Mouse (Mus musculus) NIH3T3 (cell line): ENCODE measurements at regions not wholly inside any gene's neighbourhood (a gene's known extent, or its start where the extent isn't known, plus 50 kb on each side); places are given as distances from the start of the nearest gene placed in this dataset.

Experiments used
- DNase-seq: peaks from one replicate; pipeline ENCODE4 v3.0.0-alpha.2; 2012; ENCODE audit warnings: low read depth

- DNase-seq: no peak
Observed at GRCm38 (mm10) chr3:47095288-47095687, 647.3 kb upstream of the Pabpc4l start.

- DNase-seq: no peak
Observed at GRCm38 (mm10) chr3:47051563-47051962, 603.5 kb upstream of the Pabpc4l start.

DNA sequence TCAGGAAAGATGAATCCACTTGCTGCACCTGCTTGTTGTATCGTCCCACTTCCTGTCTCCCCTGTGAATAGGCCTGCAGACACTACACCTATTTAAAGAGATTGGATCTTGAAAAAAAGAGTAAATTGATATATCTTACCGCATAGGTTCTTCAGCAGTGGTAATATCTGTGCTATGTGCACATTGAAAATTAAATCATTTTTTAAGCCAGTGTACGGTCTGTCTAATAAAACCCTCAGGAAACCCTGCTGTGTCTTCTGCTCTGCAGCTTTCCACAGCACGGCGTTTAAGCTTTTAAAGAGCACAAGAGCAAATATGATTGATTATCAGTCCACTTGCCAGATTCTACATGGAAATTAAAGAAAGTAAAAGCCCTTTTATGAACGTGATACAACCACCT, 577.7 kb upstream of the Pabpc4l start:
- no peak for DNase-seq

DNA sequence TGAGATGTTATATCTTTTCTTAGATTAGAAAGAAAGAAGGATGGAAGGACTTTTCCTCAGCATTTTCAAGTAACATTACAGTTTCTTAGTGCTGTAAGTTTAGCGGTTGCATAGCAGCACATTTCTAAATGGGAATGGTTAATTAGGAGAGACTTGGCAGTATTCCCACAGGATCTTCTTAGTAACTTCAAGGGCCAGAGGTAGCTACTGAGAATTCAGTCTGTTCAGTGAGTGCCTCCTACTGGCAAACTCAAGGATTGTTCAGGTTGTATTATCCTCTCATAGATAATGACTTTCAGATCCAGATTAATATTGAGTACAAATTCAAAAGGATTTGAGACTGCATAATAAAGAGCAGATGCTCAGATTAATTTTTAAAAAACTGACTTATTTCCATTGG, 571.3 kb upstream of the Pabpc4l start:
- DNase-seq: no peak

DNA sequence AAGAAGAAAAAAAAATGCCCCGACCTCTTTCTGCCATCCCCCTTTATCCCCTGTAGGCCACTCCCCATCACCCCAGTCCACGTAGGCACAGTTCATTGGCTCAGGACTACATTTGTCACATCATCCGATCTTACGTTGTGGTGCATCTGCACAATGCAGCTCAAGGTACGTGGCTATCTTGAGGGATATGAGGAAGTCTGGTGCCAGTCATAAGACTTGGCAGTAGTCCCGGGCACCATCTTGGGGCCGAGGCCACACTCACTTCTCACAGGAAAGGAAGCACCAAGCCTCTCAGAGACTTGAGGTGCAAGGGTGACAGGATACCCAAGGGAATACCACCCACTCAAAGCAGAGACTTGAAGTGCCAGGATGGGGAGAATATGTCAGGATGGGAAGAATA, 570.5 kb upstream of the Pabpc4l start:
- DNase-seq: peak; percentile 5

DNA sequence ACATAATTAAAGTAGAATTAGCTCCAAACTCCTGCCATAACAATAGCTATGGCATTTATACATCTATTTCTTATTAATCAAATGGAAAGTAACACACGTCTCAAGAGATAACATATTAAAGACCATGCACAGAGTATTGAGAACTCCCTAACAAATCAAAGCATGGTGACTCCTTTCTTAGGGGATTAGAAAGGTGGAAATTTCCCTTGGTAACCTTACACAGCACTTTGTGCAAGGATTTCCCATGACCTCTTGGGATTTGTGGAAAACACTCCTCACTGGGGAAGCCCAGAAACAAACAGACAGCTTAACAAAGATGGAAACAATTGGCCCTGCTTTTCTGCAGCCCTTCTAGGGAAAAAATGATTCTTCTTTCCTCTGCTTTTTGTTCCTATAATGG, 562.4 kb upstream of the Pabpc4l start:
- no peak for DNase-seq

DNA sequence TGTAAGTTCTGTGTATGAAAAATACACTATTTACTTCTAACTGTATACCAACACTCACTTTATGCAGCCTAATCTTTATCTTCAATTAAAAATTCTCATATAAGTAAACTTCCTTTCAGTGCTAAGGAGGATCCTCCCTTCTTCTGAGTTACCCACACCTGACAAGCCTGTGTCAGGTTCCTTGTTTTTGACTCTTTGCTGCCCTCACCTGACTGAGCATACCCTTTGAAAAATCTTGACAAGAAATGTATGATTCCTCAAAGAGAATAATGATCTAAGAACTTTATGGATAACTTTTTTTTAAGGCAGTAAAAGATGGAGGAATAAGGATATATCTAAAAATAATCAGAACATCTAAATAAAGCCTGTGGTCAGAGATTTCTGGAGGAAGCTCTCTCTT, 550.9 kb upstream of the Pabpc4l start:
- no peak for DNase-seq

DNA sequence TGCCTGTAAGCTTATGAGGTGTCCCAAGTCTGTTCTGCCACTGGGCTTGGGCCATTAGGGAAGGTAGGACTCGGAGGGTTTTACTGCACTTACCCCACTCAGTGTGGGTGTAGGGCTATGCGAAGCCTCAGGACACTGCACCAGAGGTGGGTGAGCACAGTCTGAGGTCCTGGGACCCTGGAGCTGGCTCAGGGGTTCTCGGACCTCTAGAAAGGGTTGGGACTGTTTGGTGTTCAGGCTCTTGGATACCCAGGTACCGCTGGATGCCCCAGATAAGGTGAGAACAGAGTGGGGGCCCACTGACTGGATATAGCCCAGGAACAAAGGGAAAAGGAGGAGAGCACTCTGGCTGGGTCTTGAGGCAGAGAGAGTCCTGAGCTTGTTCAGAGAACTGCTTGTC, 522.7 kb upstream of the Pabpc4l start:
- no peak for DNase-seq

DNA sequence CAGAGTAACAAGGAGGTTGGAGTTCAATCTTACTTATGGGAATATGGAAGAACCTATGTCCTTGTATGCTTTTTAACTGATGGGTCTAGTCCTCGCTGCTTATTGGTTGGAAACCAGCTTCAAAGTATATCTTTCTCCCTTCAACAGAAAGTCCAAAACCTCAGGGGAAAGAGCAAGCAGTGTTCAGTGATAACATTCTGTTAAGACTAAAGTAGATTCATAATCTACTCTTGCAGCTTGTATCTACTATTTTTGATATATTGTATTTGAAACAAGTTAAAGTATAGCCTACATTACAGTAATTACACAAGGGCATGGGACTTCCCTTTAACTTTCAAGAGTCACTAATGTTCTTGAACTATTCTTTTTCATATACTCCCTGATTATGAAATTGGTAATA, 522.0 kb upstream of the Pabpc4l start:
- no peak for DNase-seq

GRCm38 (mm10) chr3:46951391-46951790, 503.4 kb upstream of the Pabpc4l start:
- no peak for DNase-seq

- DNase-seq: no peak
Observed at GRCm38 (mm10) chr3:46937751-46938150, 489.7 kb upstream of the Pabpc4l start.

- no peak for DNase-seq
Observed at GRCm38 (mm10) chr3:46891057-46891736, 443.2 kb upstream of the Pabpc4l start.

GRCm38 (mm10) chr3:46875848-46876247, 427.8 kb upstream of the Pabpc4l start:
- DNase-seq: no peak

GRCm38 (mm10) chr3:46870876-46871275, 422.9 kb upstream of the Pabpc4l start:
- DNase-seq: no peak

- no peak for DNase-seq
Observed at GRCm38 (mm10) chr3:46869576-46870295, 421.7 kb upstream of the Pabpc4l start.

DNA sequence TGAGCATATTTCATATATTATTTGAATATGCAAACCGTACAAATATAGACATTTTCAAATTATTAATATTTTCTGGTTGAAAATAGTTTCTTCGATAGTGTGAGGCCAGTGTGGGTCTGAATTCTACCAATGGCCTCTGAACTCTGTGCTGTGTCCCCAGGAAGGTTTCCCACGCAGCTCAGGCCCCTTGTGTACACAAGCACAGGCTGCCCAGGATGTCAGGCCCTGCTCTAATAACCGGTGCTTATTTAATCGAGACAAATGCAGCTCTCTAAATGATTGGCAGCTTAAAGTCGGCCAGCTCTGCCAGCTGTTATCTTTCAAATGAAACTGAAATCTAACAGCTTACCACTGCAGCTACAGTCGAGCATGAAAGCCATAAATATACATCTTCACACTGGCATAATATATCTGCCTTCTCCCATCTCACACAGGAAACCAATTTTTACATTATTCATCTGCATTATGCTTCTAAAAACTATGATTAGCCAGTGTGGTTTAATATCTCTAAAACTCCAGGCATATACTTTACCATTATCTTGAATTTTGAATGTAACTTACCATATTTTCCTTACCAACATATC, 400.5 kb upstream of the Pabpc4l start:
- no peak for DNase-seq

DNA sequence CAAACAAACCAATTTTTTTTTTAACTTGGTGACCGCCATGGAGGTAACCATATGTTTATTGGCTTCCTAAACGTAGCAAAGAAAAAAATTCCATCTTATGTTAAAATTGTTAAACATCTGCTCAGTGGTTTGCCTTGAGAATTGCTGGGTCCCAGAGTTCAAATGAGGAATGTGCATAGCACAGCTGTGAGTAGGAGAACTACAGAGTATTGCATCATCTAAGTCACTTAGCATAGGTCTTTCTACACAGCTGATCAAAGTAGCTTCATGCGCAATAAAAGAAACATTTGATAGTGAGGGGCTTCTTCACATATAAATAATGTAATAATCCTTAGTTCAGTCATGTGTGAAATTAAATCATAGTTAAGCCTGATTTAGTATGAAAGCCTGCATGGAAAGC, 380.7 kb upstream of the Pabpc4l start:
- DNase-seq: peak; percentile 2
